20 mouse cellular contexts compared by ENCODE assay signal in genomic region chr2:65801054-65801709, GRCm38 (mm10). TPM values are rescaled to one million over a fixed set of nuclear protein-coding genes. Genes with fewer than 3 reads are reported as not detected.
DNase-seq lines count a peak whose midpoint lies in the region; ATAC-seq lines count a peak whose summit lies in the region.
"Had no signal": no experiment of that assay in that cellular context is flagged by ENCODE, and none has a peak within 500 bp of the region (broad histone marks: within the 10 kb centered on the region; RNA-seq: fewer than 3 reads in every experiment).

No protein-coding gene starts in this region.

- no peaks in the 10 kb centered on the region for H3K36me3 ChIP-seq in heart, embryonic 12.5 days
- no peaks in the 10 kb centered on the region for H3K36me3 ChIP-seq in liver, embryonic 16.5 days (ENCODE audit: control insufficient read depth, insufficient read depth)

- H3K4me1 ChIP-seq in heart, embryonic 12.5 days (replicated peaks), result no peaks in the 10 kb centered on the region
- peaks cover 9% of the 10 kb centered on the region for H3K4me1 ChIP-seq in liver, embryonic 16.5 days (ENCODE audit: control insufficient read depth, low read depth, low read length)
- H3K4me1 ChIP-seq: limb, embryonic 12.5 days had no signal

- H3K27me3 ChIP-seq in heart, embryonic 12.5 days (replicated peaks), result no peaks in the 10 kb centered on the region
- H3K27me3 ChIP-seq in liver, embryonic 16.5 days (ENCODE audit: control insufficient read depth, insufficient read depth, low read depth, low read length), result no peaks in the 10 kb centered on the region
- H3K27me3 ChIP-seq: limb, embryonic 12.5 days had no signal

- peak; percentile 86 for ATAC-seq in heart, embryonic 12.5 days (ENCODE audit: insufficient number of reproducible peaks, low FRiP score)
- ATAC-seq in hematopoietic stem cell, adult 5-6 weeks (replicated peaks in 1 of 2; ENCODE audit: insufficient read depth in 1 of 2, low FRiP score in 2 of 2, low TSS enrichment in 1 of 2, low read depth in 1 of 2, poor library complexity in 2 of 2, severe bottlenecking in 2 of 2), result peak; percentile 27 to 45; a peak in 1 of 4 replicates
- peak; percentile 99 for ATAC-seq in liver, embryonic 16.5 days (ENCODE audit: low read depth)
- ATAC-seq: forebrain, embryonic 14.5 days; lung, postnatal 0 days had no signal

- no peak overlapping the region for H3K27ac ChIP-seq in heart, embryonic 12.5 days (ENCODE audit: poor library complexity, severe bottlenecking)
- H3K27ac ChIP-seq in liver, embryonic 16.5 days (ENCODE audit: low read length), result peak overlapping the region; percentile 91
- H3K27ac ChIP-seq: hindbrain, embryonic 14.5 days; limb, embryonic 12.5 days had no signal

- no peak overlapping the region for H3K9ac ChIP-seq in heart, embryonic 12.5 days
- peak overlapping the region; percentile 45; the same call in 1 of the 2 replicates for H3K9ac ChIP-seq in liver, embryonic 16.5 days (ENCODE audit: low read depth, low read length)
- H3K9ac ChIP-seq: hindbrain, embryonic 14.5 days; limb, embryonic 12.5 days had no signal

- H3K4me2 ChIP-seq in heart, embryonic 12.5 days, result no peak overlapping the region
- peak overlapping the region; percentile 65 for H3K4me2 ChIP-seq in liver, embryonic 16.5 days (ENCODE audit: low read depth, low read length)
- H3K4me2 ChIP-seq: hindbrain, embryonic 14.5 days; limb, embryonic 12.5 days had no signal

- H3K4me3 ChIP-seq in heart, embryonic 12.5 days, result no peak overlapping the region
- no peak overlapping the region for H3K4me3 ChIP-seq in liver, embryonic 16.5 days (ENCODE audit: low read depth, low read length)
- H3K4me3 ChIP-seq: limb, embryonic 12.5 days had no signal

- no peak for DNase-seq in heart, adult 11 months
- peak; percentile 80 for DNase-seq in c-Kit-negative CD71-positive TER-119-positive erythroid progenitor cells, embryonic 14.5 days (ENCODE audit: low read depth, low spot score)
- no peak for DNase-seq in right cerebral cortex, postnatal 36 days (ENCODE audit: low spot score in 2 of 2)
- no peak for DNase-seq in left cerebral cortex, adult 8-10 months (ENCODE audit: low spot score in 2 of 2)
- DNase-seq in ovary, adult 18-20 months (ENCODE audit: low spot score), result no peak
- DNase-seq: adrenal gland, postnatal 14 days; cerebellum, postnatal 10 days; gastrocnemius, postnatal 36 days; heart, postnatal 10 days; kidney, adult 18-20 months; kidney, postnatal 36 days; layer of hippocampus, adult 9-11 months; right cerebral cortex, postnatal 4 days had no signal

- WGBS in heart, embryonic 12.5 days, result 64% methylated on average over 1 of the region's 1 CpGs
- 53% methylated on average over 1 of the region's 1 CpGs for WGBS in liver, embryonic 16.5 days (ENCODE audit: insufficient replicate concordance)

- H3K9me3 ChIP-seq in heart, embryonic 12.5 days (replicated peaks), result peaks cover 9% of the 10 kb centered on the region
- peaks cover 4% of the 10 kb centered on the region for H3K9me3 ChIP-seq in liver, embryonic 16.5 days (replicated peaks; ENCODE audit: control insufficient read depth, low read length)

RNA-seq across cellular contexts. Expression of gene Csrnp3, which starts 44.4 kb away (rescaled TPM):
- 0.87 and 1.0 TPM in 2 replicates for polyA plus RNA-seq in heart, embryonic 12.5 days (2016; fragmentation: Nextera tagmentation; extraction: Ambion mirVana)
- total RNA-seq in hematopoietic stem cell, adult 5-6 weeks (2017), result 0.06 and 0.89 TPM in 2 replicates
- polyA plus RNA-seq in liver, embryonic 16.5 days (2015; fragmentation: Nextera tagmentation; extraction: Ambion mirVana), result 0.04 TPM in 1 of 2 replicates, not detected in the other
- 100 to 1,000 TPM in 2 of 4 experiments, 10 to 100 TPM in 2; 81.1 to 111 (median 93.9) TPM for total RNA-seq in left cerebral cortex, adult 8-10 months (2022)

Comparison
In these comparisons a context has a peak if more than half of its experiments do, and no peak if none do; other contexts are left out.
1. ATAC-seq: peak in every context shown above with its lines; median percentile 99 in liver, embryonic 16.5 days; 86 in heart, embryonic 12.5 days; 36 in hematopoietic stem cell, adult 5-6 weeks.
2. RNA of gene Csrnp3, which starts 44.4 kb away (total RNA-seq): 81.1 to 111 TPM in left cerebral cortex, adult 8-10 months; 0.06 to 0.89 TPM in hematopoietic stem cell, adult 5-6 weeks; every median in the first group is over 10 times any median in the second.